In the genomic region with DNA sequence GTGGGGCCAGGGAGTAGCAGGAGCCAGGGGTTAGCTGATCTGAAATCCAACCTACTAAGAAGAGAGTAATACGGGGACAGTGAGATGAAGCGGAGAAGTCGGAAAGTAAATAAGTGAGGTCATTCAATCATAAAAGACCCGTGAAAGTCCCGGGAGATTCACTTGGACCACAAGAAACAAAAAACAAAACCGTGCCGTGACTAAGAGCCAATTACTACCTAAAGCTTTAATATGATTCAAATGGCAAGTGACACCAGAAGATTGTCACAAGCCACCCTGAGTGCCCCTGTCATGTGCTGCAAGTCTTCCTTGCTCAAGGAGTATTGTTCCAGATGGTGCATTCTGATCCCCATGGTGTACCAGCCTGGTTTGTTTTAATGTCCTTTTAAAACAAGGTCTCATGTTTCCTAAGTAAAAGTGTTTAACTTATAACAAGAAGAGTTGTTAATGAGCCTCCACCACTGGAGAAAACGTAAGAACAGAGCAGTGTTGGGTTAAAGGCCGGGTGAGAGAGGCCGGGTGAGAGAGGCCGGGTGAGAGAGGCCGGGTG, we compare ENCODE assay signal across 24 mouse cellular contexts. TPM values are rescaled to one million over a fixed set of nuclear protein-coding genes. Genes with fewer than 3 reads are reported as not detected.
DNase-seq lines count a peak whose midpoint lies in the region; ATAC-seq and TF ChIP-seq lines count a peak whose summit lies in the region.
"Had no signal": no experiment of that assay in that cellular context is flagged by ENCODE, and none has a peak within 500 bp of the region (broad histone marks: within the 10 kb centered on the region; RNA-seq: fewer than 3 reads in every experiment).

No protein-coding gene starts in this region.

- peak; percentile 55; the same call in 1 of the 2 replicates for ATAC-seq in kidney, embryonic 16.5 days (ENCODE audit: low FRiP score, low TSS enrichment)
- no peak for ATAC-seq in embryonic facial prominence, embryonic 11.5 days (replicated peaks; ENCODE audit: insufficient number of reproducible peaks, low FRiP score, low TSS enrichment, low read depth)
- ATAC-seq: forebrain, embryonic 14.5 days; hindbrain, postnatal 0 days had no signal

- no peak overlapping the region for H3K4me2 ChIP-seq in kidney, embryonic 16.5 days (replicated peaks; ENCODE audit: low read depth, low read length)
- H3K4me2 ChIP-seq in embryonic facial prominence, embryonic 11.5 days (ENCODE audit: low read depth, low read length): no peak overlapping the region
- H3K4me2 ChIP-seq: embryonic facial prominence, embryonic 15.5 days; heart, embryonic 11.5 days; heart, embryonic 15.5 days; hindbrain, embryonic 13.5 days had no signal

- peaks cover 43% of the 10 kb centered on the region for H3K36me3 ChIP-seq in heart, embryonic 10.5 days
- peaks cover 16% of the 10 kb centered on the region for H3K36me3 ChIP-seq in kidney, embryonic 16.5 days (ENCODE audit: insufficient read depth, low read length)
- H3K36me3 ChIP-seq in embryonic facial prominence, embryonic 11.5 days (replicated peaks; ENCODE audit: control insufficient read depth, insufficient read depth, low read depth, low read length): no peaks in the 10 kb centered on the region; the same call in 1 of the 2 replicates
- peaks cover 36% of the 10 kb centered on the region for H3K36me3 ChIP-seq in limb, embryonic 10.5 days

- H3K4me1 ChIP-seq in heart, embryonic 10.5 days: peaks cover 15% of the 10 kb centered on the region
- H3K4me1 ChIP-seq in kidney, embryonic 16.5 days (ENCODE audit: insufficient read depth, low read length): peaks cover 20% of the 10 kb centered on the region
- H3K4me1 ChIP-seq in embryonic facial prominence, embryonic 11.5 days (ENCODE audit: control insufficient read depth, insufficient read depth, low read length): no peaks in the 10 kb centered on the region
- peaks cover 39% of the 10 kb centered on the region for H3K4me1 ChIP-seq in limb, embryonic 10.5 days
- H3K4me1 ChIP-seq in cerebellum, adult 2 months (ENCODE audit: control insufficient read depth, insufficient read depth, low read length): no peaks in the 10 kb centered on the region
- H3K4me1 ChIP-seq: embryonic facial prominence, embryonic 15.5 days; hindbrain, embryonic 13.5 days had no signal

- intact Hi-C loops in heart, postnatal 25 days (cut with DNase I): no loop called here

- H3K27ac ChIP-seq in heart, embryonic 10.5 days: no peak overlapping the region
- peak overlapping the region; percentile 27; the same call in 1 of the 2 replicates for H3K27ac ChIP-seq in kidney, embryonic 16.5 days (ENCODE audit: low read length)
- no peak overlapping the region for H3K27ac ChIP-seq in embryonic facial prominence, embryonic 11.5 days (replicated peaks; ENCODE audit: low read depth, low read length)
- peak overlapping the region; percentile 71 for H3K27ac ChIP-seq in limb, embryonic 10.5 days
- no peak overlapping the region for H3K27ac ChIP-seq in cerebellum, adult 2 months (ENCODE audit: insufficient read depth, low read length)
- H3K27ac ChIP-seq: embryonic facial prominence, embryonic 15.5 days; forebrain, embryonic 10.5 days; gastrocnemius, adult 2 months; hindbrain, embryonic 13.5 days; hindbrain, postnatal 0 days had no signal

- WGBS in heart, embryonic 10.5 days: 81% methylated on average over 12 of the region's 12 CpGs
- WGBS in kidney, embryonic 16.5 days: 36% methylated on average over 12 of the region's 12 CpGs
- 46% methylated on average over 12 of the region's 12 CpGs for WGBS in embryonic facial prominence, embryonic 11.5 days
- WGBS in limb, embryonic 10.5 days: 56% methylated on average over 12 of the region's 12 CpGs
- WGBS in cerebellum, adult 2 months: 71% methylated on average over 12 of the region's 12 CpGs

- no peak for TF ChIP-seq POLR2A in cerebellum, adult 2 months (IDR thresholded peaks at IDR 0.05; ENCODE audit: borderline replicate concordance, insufficient read depth, low read length)

- no peak overlapping the region for H3K9ac ChIP-seq in kidney, embryonic 16.5 days (replicated peaks; ENCODE audit: low read length)
- no peak overlapping the region for H3K9ac ChIP-seq in embryonic facial prominence, embryonic 11.5 days (replicated peaks; ENCODE audit: low read length)
- H3K9ac ChIP-seq: embryonic facial prominence, embryonic 15.5 days; heart, embryonic 15.5 days; hindbrain, embryonic 13.5 days had no signal

- peaks cover 7% of the 10 kb centered on the region for H3K9me3 ChIP-seq in heart, embryonic 10.5 days
- H3K9me3 ChIP-seq in kidney, embryonic 16.5 days (ENCODE audit: low read length): peaks cover 10% of the 10 kb centered on the region
- no peaks in the 10 kb centered on the region for H3K9me3 ChIP-seq in embryonic facial prominence, embryonic 11.5 days (replicated peaks; ENCODE audit: control insufficient read depth, low read length)
- peaks cover 4% of the 10 kb centered on the region; the same call in 1 of the 2 replicates for H3K9me3 ChIP-seq in limb, embryonic 10.5 days (replicated peaks)

- peak; percentile 54 for DNase-seq in heart, embryonic 10.5 days (ENCODE audit: low spot score)
- DNase-seq in heart, postnatal 25 days (ENCODE audit: low spot score): no peak
- no peak for DNase-seq in kidney, postnatal 25 days
- DNase-seq in embryonic facial prominence, embryonic 11.5 days (ENCODE audit: low spot score): peak; percentile 50
- DNase-seq in limb, embryonic 10.5 days (ENCODE audit: low spot score): no peak
- DNase-seq in cerebellum, adult 2 months: no peak
- DNase-seq in cerebellum, postnatal 4 days (ENCODE audit: low spot score in 2 of 2): no peak
- DNase-seq: adrenal gland, adult 2 months; adrenal gland, postnatal 25 days; cerebellum, adult 8-10 months; cerebellum, postnatal 14 days; gastrocnemius, adult 2 months; gastrocnemius, postnatal 36 days; heart, adult 18-20 months; heart, postnatal 14 days had no signal

- H3K27me3 ChIP-seq in heart, embryonic 10.5 days (ENCODE audit: insufficient read depth, poor library complexity, severe bottlenecking): no peaks in the 10 kb centered on the region
- no peaks in the 10 kb centered on the region for H3K27me3 ChIP-seq in kidney, embryonic 16.5 days (ENCODE audit: insufficient read depth, low read length)
- no peaks in the 10 kb centered on the region for H3K27me3 ChIP-seq in embryonic facial prominence, embryonic 11.5 days (ENCODE audit: control insufficient read depth, insufficient read depth, low read length)
- no peaks in the 10 kb centered on the region for H3K27me3 ChIP-seq in limb, embryonic 10.5 days (ENCODE audit: low read depth, poor library complexity, severe bottlenecking)
- no peaks in the 10 kb centered on the region for H3K27me3 ChIP-seq in cerebellum, adult 2 months (ENCODE audit: control insufficient read depth, insufficient read depth, low read length)
- H3K27me3 ChIP-seq: embryonic facial prominence, embryonic 15.5 days; heart, embryonic 15.5 days; hindbrain, embryonic 13.5 days had no signal

- H3K4me3 ChIP-seq in heart, embryonic 10.5 days: no peak overlapping the region
- H3K4me3 ChIP-seq in kidney, embryonic 16.5 days (ENCODE audit: low read length): no peak overlapping the region
- H3K4me3 ChIP-seq in embryonic facial prominence, embryonic 11.5 days (ENCODE audit: low read depth, low read length): no peak overlapping the region
- H3K4me3 ChIP-seq in limb, embryonic 10.5 days: no peak overlapping the region
- H3K4me3 ChIP-seq in cerebellum, adult 2 months (replicated peaks; ENCODE audit: insufficient read depth, low read depth, low read length): no peak overlapping the region
- H3K4me3 ChIP-seq: embryonic facial prominence, embryonic 15.5 days; erythroblast, embryonic 14.5 days; forebrain, embryonic 10.5 days; gastrocnemius, adult 2 months; heart, embryonic 15.5 days; hindbrain, embryonic 13.5 days had no signal

- TF ChIP-seq CTCF in cerebellum, adult 2 months (IDR thresholded peaks at IDR 0.05; ENCODE audit: borderline replicate concordance, insufficient read depth, low read depth, low read length): no peak

RNA-seq across cellular contexts. Expression of a gene that starts 49.2 kb away (rescaled TPM):
- polyA plus RNA-seq in heart, embryonic 10.5 days (2016; fragmentation: Nextera tagmentation; extraction: Ambion mirVana): 76.1 and 79.9 TPM in 2 replicates
- 1 to 10 TPM; 5.5 to 8.8 TPM for total RNA-seq in heart, postnatal 25 days (2021)
- polyA plus RNA-seq in kidney, embryonic 16.5 days (2015; fragmentation: Nextera tagmentation; extraction: Ambion mirVana): 76.2 and 79.0 TPM in 2 replicates
- polyA plus RNA-seq in embryonic facial prominence, embryonic 11.5 days (2014; fragmentation: Nextera tagmentation; extraction: Ambion mirVana): 64.7 and 74.5 TPM in 2 replicates
- polyA plus RNA-seq in limb, embryonic 10.5 days (2016; fragmentation: Nextera tagmentation; extraction: Ambion mirVana): 76.0 and 87.9 TPM in 2 replicates
- polyA plus RNA-seq in cerebellum, adult 2 months (2012; rRNA removed): 3.1 and 3.6 TPM in 2 replicates

Comparison
In these comparisons a context has a peak if more than half of its experiments do, and no peak if none do; other contexts are left out.
1. DNase-seq: peak in heart, embryonic 10.5 days (single experiment) and embryonic facial prominence, embryonic 11.5 days (single experiment); none in heart, postnatal 25 days (single experiment), kidney, postnatal 25 days (0 of 2), limb, embryonic 10.5 days (single experiment), cerebellum, adult 2 months (0 of 2) and cerebellum, postnatal 4 days (0 of 2).
2. H3K27ac ChIP-seq: peak in kidney, embryonic 16.5 days (single experiment) and limb, embryonic 10.5 days (single experiment); none in heart, embryonic 10.5 days (single experiment), embryonic facial prominence, embryonic 11.5 days (single experiment) and cerebellum, adult 2 months (single experiment).
3. RNA of a gene that starts 49.2 kb away (polyA plus RNA-seq): 76.1 to 79.9 TPM in heart, embryonic 10.5 days, 76.2 to 79.0 TPM in kidney, embryonic 16.5 days, 76.0 to 87.9 TPM in limb, embryonic 10.5 days and 64.7 to 74.5 TPM in embryonic facial prominence, embryonic 11.5 days; 3.1 to 3.6 TPM in cerebellum, adult 2 months; every median in the first group is over 10 times any median in the second.